Mouse (Mus musculus): ENCODE results near the gene Wsb1. TPM values are rescaled to one million over a fixed set of nuclear protein-coding genes. Genes with fewer than 3 reads are reported as not detected.

The Wsb1 gene
- total and polyA plus RNA-seq, 3 experiments: 11.3 to 19.0 (median 16.3) TPM

DNA sequence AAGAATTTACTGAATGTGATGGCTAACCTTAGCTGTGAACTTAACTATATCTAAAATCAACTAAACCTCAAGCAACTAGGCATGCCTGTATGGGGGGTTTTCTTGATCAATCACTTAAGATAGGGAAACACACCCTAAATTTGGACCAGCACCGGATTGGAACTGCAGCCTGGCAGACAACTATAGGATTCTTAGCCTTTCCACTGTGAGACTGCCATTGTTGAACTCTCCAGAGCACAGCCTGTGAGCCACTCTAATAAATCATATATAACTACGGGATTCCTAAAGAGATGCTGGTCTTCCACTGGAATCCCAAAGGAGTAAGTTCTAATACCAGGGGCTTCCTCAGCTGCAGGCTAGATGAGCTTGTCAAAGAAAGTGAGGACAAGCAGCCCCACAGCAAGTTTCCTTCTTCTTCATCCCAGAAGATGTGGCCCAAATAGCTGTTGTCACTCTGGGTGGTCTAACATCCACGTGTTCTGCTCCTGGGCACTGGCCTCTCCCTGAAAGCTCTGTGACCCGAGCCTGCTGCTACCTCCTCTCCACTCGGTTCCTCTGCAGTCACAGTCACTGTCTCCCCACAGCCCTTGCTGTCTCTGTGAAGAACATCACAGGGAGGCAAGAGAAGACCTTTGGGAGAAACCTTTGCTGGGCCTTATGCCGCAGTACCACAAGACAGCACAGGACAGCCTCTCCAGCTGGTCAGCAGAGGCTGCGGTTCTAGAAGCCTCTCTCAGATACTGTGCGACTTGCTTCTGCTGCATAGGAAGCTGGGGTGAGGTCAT is 28.9 kb downstream of the Wsb1 start:
- no peak overlapping the region for H3K4me3 ChIP-seq
- peak overlapping the region; percentile 82 for H3K27ac ChIP-seq
- peak in 1 of 2 experiments; percentile 26 for DNase-seq

GRCm38 (mm10) chr11:79224562-79225280 is 29.8 kb downstream of the Wsb1 start:
- Histone ChIP-seq H3K27me3 (ENCODE audit: control insufficient read depth, insufficient read depth, low read length) (no peaks in the 10 kb centered on the region), H3K36me3 (ENCODE audit: control insufficient read depth, insufficient read depth, low read length) (no peaks in the 10 kb centered on the region), H3K9ac (ENCODE audit: low read depth, low read length) (peak overlapping the region; percentile 8; the same call in 1 of the 2 replicates), H3K4me1 (ENCODE audit: control insufficient read depth, insufficient read depth, low read length) (peaks cover 7% of the 10 kb centered on the region), H3K79me2 (replicated peaks; ENCODE audit: control insufficient read depth, insufficient read depth, low read length) (no peaks in the 10 kb centered on the region), H3K27ac (peak overlapping the region; percentile 82), H3K4me3 (peak overlapping the region; percentile 13; the same call in 1 of the 2 replicates)
- 7% methylated on average over 18 of the region's 18 CpGs for WGBS
- peak; percentile 94 to 95 for DNase-seq
- intact Hi-C loops (cut with DNase I): loop anchor here (1.0 to 2.0 kb wide), 4 partner anchors 30 to 174 kb away; partner anchors contain the start of genes Gm9964 and Wsb1
- peak; percentile 94 for TF ChIP-seq EP300 (IDR thresholded peaks at IDR 0.05; ENCODE audit: insufficient read depth, low read depth, low read length)
- peak; percentile 33 for TF ChIP-seq POLR2A (IDR thresholded peaks at IDR 0.05; ENCODE audit: insufficient read depth, low read depth, low read length)
- TF ChIP-seq CTCF (IDR thresholded peaks at IDR 0.05): peak; percentile 95; the same call in 1 of the 2 replicates

More for the DNA sequence above, 28.9 kb downstream of the Wsb1 start:
- Histone ChIP-seq H3K9ac (ENCODE audit: low read depth, low read length) (no peak overlapping the region), H3K79me2 (replicated peaks; ENCODE audit: control insufficient read depth, insufficient read depth, low read length) (no peaks in the 10 kb centered on the region), H3K27me3 (ENCODE audit: control insufficient read depth, insufficient read depth, low read length) (no peaks in the 10 kb centered on the region), H3K4me1 (ENCODE audit: control insufficient read depth, insufficient read depth, low read length) (peaks cover 10% of the 10 kb centered on the region), H3K36me3 (ENCODE audit: control insufficient read depth, insufficient read depth, low read length) (no peaks in the 10 kb centered on the region)
- intact Hi-C loops (cut with DNase I): loop anchor here (1.0 to 2.0 kb wide), 2 partner anchors 29 to 71 kb away; partner anchors contain the start of genes Gm9964 and Wsb1
- no peak for TF ChIP-seq CTCF (IDR thresholded peaks at IDR 0.05)
- no peak for TF ChIP-seq POLR2A (IDR thresholded peaks at IDR 0.05; ENCODE audit: insufficient read depth, low read depth, low read length)
- TF ChIP-seq EP300 (IDR thresholded peaks at IDR 0.05; ENCODE audit: insufficient read depth, low read depth, low read length): no peak
- WGBS: 60% methylated on average over 8 of the region's 8 CpGs

- peak; percentile 33 to 59 for DNase-seq
- Histone ChIP-seq H3K27ac (peak overlapping the region; percentile 82), H3K79me2 (replicated peaks; ENCODE audit: control insufficient read depth, insufficient read depth, low read length) (no peaks in the 10 kb centered on the region), H3K27me3 (ENCODE audit: control insufficient read depth, insufficient read depth, low read length) (no peaks in the 10 kb centered on the region), H3K4me1 (ENCODE audit: control insufficient read depth, insufficient read depth, low read length) (peaks cover 6% of the 10 kb centered on the region), H3K9ac (ENCODE audit: low read depth, low read length) (no peak overlapping the region), H3K36me3 (ENCODE audit: control insufficient read depth, insufficient read depth, low read length) (no peaks in the 10 kb centered on the region), H3K4me3 (no peak overlapping the region)
- intact Hi-C loops (cut with DNase I): no loop called here
- 51% methylated on average over 6 of the region's 6 CpGs for WGBS
- TF ChIP-seq EP300 (IDR thresholded peaks at IDR 0.05; ENCODE audit: insufficient read depth, low read depth, low read length) (no peak), CTCF (IDR thresholded peaks at IDR 0.05) (no peak), POLR2A (IDR thresholded peaks at IDR 0.05; ENCODE audit: insufficient read depth, low read depth, low read length) (no peak)
Observed at GRCm38 (mm10) chr11:79223420-79223819, 31.1 kb downstream of the Wsb1 start.

- 88% methylated on average over 6 of the region's 6 CpGs for WGBS
- Histone ChIP-seq H3K36me3 (ENCODE audit: control insufficient read depth, insufficient read depth, low read length) (no peaks in the 10 kb centered on the region), H3K4me1 (ENCODE audit: control insufficient read depth, insufficient read depth, low read length) (peaks cover 6% of the 10 kb centered on the region), H3K79me2 (replicated peaks; ENCODE audit: control insufficient read depth, insufficient read depth, low read length) (no peaks in the 10 kb centered on the region), H3K9ac (ENCODE audit: low read depth, low read length) (no peak overlapping the region), H3K4me3 (no peak overlapping the region), H3K27me3 (ENCODE audit: control insufficient read depth, insufficient read depth, low read length) (no peaks in the 10 kb centered on the region), H3K27ac (no peak overlapping the region)
- intact Hi-C loops (cut with DNase I): no loop called here
- peak in 1 of 2 experiments; percentile 8 for DNase-seq
- TF ChIP-seq EP300 (IDR thresholded peaks at IDR 0.05; ENCODE audit: insufficient read depth, low read depth, low read length): no peak
- no peak for TF ChIP-seq POLR2A (IDR thresholded peaks at IDR 0.05; ENCODE audit: insufficient read depth, low read depth, low read length)
- no peak for TF ChIP-seq CTCF (IDR thresholded peaks at IDR 0.05)
Observed at GRCm38 (mm10) chr11:79222661-79223060, 31.8 kb downstream of the Wsb1 start.

DNA sequence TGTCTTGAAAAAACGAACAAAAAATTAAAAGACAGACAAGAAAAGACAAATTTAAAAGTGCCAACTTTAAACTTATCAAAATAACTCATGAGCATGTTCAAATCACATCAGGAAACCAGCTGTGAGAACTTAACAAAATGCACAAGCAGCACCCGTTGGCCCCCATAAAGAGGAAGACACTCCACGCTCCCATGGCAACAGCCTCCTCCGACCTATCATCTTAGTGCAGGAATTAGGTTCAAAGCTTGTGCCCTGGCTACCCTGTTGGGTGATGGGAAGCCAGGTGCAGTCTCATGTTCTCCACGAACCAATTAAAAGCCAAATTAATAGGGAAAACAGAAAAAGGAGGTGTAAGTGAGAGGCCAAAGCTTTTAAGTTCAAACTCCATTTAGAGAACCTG is 32.8 kb downstream of the Wsb1 start:
- intact Hi-C loops (cut with DNase I): no loop called here
- 78% methylated on average over 5 of the region's 5 CpGs for WGBS
- Histone ChIP-seq H3K79me2 (replicated peaks; ENCODE audit: control insufficient read depth, insufficient read depth, low read length) (no peaks in the 10 kb centered on the region), H3K36me3 (ENCODE audit: control insufficient read depth, insufficient read depth, low read length) (no peaks in the 10 kb centered on the region), H3K4me3 (no peak overlapping the region), H3K4me1 (ENCODE audit: control insufficient read depth, insufficient read depth, low read length) (peaks cover 6% of the 10 kb centered on the region), H3K9ac (ENCODE audit: low read depth, low read length) (no peak overlapping the region), H3K27me3 (ENCODE audit: control insufficient read depth, insufficient read depth, low read length) (no peaks in the 10 kb centered on the region), H3K27ac (no peak overlapping the region)
- no peak for TF ChIP-seq CTCF (IDR thresholded peaks at IDR 0.05)
- TF ChIP-seq POLR2A (IDR thresholded peaks at IDR 0.05; ENCODE audit: insufficient read depth, low read depth, low read length): no peak
- TF ChIP-seq EP300 (IDR thresholded peaks at IDR 0.05; ENCODE audit: insufficient read depth, low read depth, low read length): no peak
- DNase-seq: peak in 1 of 2 experiments; percentile 3
